Comparison of ENCODE assay signal across 26 mouse cellular contexts in the genomic region with DNA sequence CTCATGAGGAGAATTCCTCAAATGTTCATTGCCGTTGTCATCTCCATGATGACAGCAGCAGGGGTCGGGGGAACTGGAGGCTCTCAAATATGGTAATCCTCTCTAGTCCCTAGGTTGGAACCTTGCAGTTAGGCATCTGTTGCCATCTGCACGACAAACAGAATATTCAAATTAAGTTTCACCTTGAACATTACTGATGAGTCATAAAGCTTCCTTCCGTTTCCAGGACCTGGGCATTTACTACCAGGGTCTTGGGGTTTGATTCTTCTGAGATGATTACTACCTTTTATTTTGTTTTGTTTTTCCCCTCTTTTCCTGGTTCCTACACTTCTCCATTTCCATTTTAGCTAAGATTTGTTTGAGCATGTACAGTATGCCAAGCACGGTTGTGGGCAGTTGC. TPM values are rescaled to one million over a fixed set of nuclear protein-coding genes. Genes with fewer than 3 reads are reported as not detected.
A peak's percentile ranks its signal among the peaks of the same experiment; 100 is the strongest.
DNase-seq lines count a peak whose midpoint lies in the region; ATAC-seq lines count a peak whose summit lies in the region.
"Had no signal": no experiment of that assay in that cellular context is flagged by ENCODE, and none has a peak within 500 bp of the region (broad histone marks: within the 10 kb centered on the region; RNA-seq: fewer than 3 reads in every experiment).

No protein-coding gene starts in this region.

- no peaks in the 10 kb centered on the region for H3K4me1 ChIP-seq in forebrain, embryonic 15.5 days
- H3K4me1 ChIP-seq: embryonic facial prominence, embryonic 10.5 days; embryonic facial prominence, embryonic 12.5 days; forebrain, embryonic 13.5 days had no signal

- peak; percentile 6 to 8 for DNase-seq in cerebellum, postnatal 10 days
- DNase-seq in cerebellum, adult 18-20 months: no peak
- DNase-seq in left cerebral cortex, postnatal 4 days: peak; percentile 0
- DNase-seq in left cerebral cortex, adult 8-10 months (ENCODE audit: low spot score in 2 of 2): no peak
- DNase-seq in A20 (ENCODE audit: low read depth, low spot score) (peak; percentile 13), R1 (ENCODE audit: low read depth, low spot score) (peak; percentile 11)
- DNase-seq in spleen, postnatal 36 days (ENCODE audit: low spot score in 2 of 2): no peak
- DNase-seq: adrenal gland, adult 2 months; adrenal gland, postnatal 10 days; adrenal gland, postnatal 25 days; cerebellum, adult 11-12 months; cerebellum, adult 8-10 months; cerebellum, adult 9-11 months; cerebellum, postnatal 25 days had no signal

- H3K27ac ChIP-seq in forebrain, embryonic 15.5 days (replicated peaks): no peak overlapping the region
- H3K27ac ChIP-seq: embryonic facial prominence, embryonic 10.5 days; embryonic facial prominence, embryonic 12.5 days; forebrain, embryonic 13.5 days had no signal

- H3K27me3 ChIP-seq in forebrain, embryonic 15.5 days: no peaks in the 10 kb centered on the region
- H3K27me3 ChIP-seq: forebrain, embryonic 13.5 days had no signal

- no peak overlapping the region for H3K4me2 ChIP-seq in forebrain, embryonic 15.5 days (replicated peaks)
- H3K4me2 ChIP-seq: embryonic facial prominence, embryonic 12.5 days; forebrain, embryonic 13.5 days had no signal

- no peaks in the 10 kb centered on the region for H3K36me3 ChIP-seq in forebrain, embryonic 15.5 days
- H3K36me3 ChIP-seq: embryonic facial prominence, embryonic 10.5 days; embryonic facial prominence, embryonic 12.5 days; G1E had no signal

- intact Hi-C loops in left cerebral cortex, postnatal 4 days (cut with DNase I): no loop called here

- ATAC-seq in forebrain, embryonic 15.5 days (replicated peaks): no peak
- ATAC-seq: forebrain, embryonic 13.5 days; forebrain, embryonic 16.5 days; Patski had no signal

- no peak overlapping the region for H3K4me3 ChIP-seq in forebrain, embryonic 15.5 days
- H3K4me3 ChIP-seq: embryonic facial prominence, embryonic 10.5 days; embryonic facial prominence, embryonic 12.5 days; forebrain, embryonic 13.5 days had no signal

- no peaks in the 10 kb centered on the region for H3K9me3 ChIP-seq in forebrain, embryonic 15.5 days
- H3K9me3 ChIP-seq: embryonic facial prominence, embryonic 10.5 days; embryonic facial prominence, embryonic 12.5 days; forebrain, embryonic 13.5 days; G1E had no signal

- H3K9ac ChIP-seq in forebrain, embryonic 15.5 days (replicated peaks): no peak overlapping the region
- H3K9ac ChIP-seq: embryonic facial prominence, embryonic 12.5 days; forebrain, embryonic 13.5 days had no signal

- WGBS in forebrain, embryonic 15.5 days: 79% methylated on average over 5 of the region's 5 CpGs

RNA-seq across cellular contexts. Expression of gene Fthl17a, which starts 51.8 kb away (rescaled TPM):
- not detected for total RNA-seq in left cerebral cortex, postnatal 4 days (2021)
- total RNA-seq in left cerebral cortex, adult 8-10 months (2022): not detected
- polyA plus RNA-seq in forebrain, embryonic 15.5 days (2015; fragmentation: Nextera tagmentation; extraction: Ambion mirVana): not detected in 2 replicates
- total RNA-seq: adrenal gland, adult 2 months; adrenal gland, postnatal 10 days; adrenal gland, postnatal 25 days; adrenal gland, postnatal 4 days; G1E had no signal
- polyA plus RNA-seq: adrenal gland, adult 2 months; C2C12; cortical plate, adult 2 months; embryonic facial prominence, embryonic 10.5 days; embryonic facial prominence, embryonic 12.5 days; embryonic facial prominence, embryonic 14.5 days; forebrain, embryonic 11.5 days; forebrain, embryonic 13.5 days; forebrain, embryonic 16.5 days; G1E; Patski had no signal

Comparison
In these comparisons a context has a peak if more than half of its experiments do, and no peak if none do; other contexts are left out.
1. DNase-seq: peak in cerebellum, postnatal 10 days (2 of 2), left cerebral cortex, postnatal 4 days (single experiment), A20 (single experiment) and R1 (single experiment); none in cerebellum, adult 18-20 months (0 of 2), left cerebral cortex, adult 8-10 months (0 of 2) and spleen, postnatal 36 days (0 of 2).